Mouse (Mus musculus): ENCODE results near the gene Tcp11l2. TPM values are rescaled to one million over a fixed set of nuclear protein-coding genes. Genes with fewer than 3 reads are reported as not detected.
A peak's percentile ranks its signal among the peaks of the same experiment; 100 is the strongest.

The Tcp11l2 gene
- polyA plus RNA-seq, 1 experiment from 2014 or later: 59.9 TPM

GRCm38 (mm10) chr10:84638382-84638781 lies 62.0 kb downstream of the Tcp11l2 start:
- peaks cover 18% of the 10 kb centered on the region for H3K4me1 ChIP-seq (replicated peaks)
- WGBS (ENCODE audit: insufficient replicate concordance): 85% methylated on average over 4 of the region's 4 CpGs
- H3K36me3 ChIP-seq (replicated peaks): peaks cover 42% of the 10 kb centered on the region
- H3K4me2 ChIP-seq: no peak overlapping the region
- H3K27ac ChIP-seq (replicated peaks): no peak overlapping the region
- no peak overlapping the region for H3K9ac ChIP-seq
- no peak for ATAC-seq (ENCODE audit: insufficient read depth)
- H3K9me3 ChIP-seq (replicated peaks): no peaks in the 10 kb centered on the region
- H3K4me3 ChIP-seq (replicated peaks): no peak overlapping the region
- no peaks in the 10 kb centered on the region for H3K27me3 ChIP-seq

- H3K9me3 ChIP-seq (replicated peaks): no peaks in the 10 kb centered on the region
- H3K27me3 ChIP-seq: no peaks in the 10 kb centered on the region
- H3K27ac ChIP-seq (replicated peaks): peak overlapping the region; percentile 82
- H3K4me3 ChIP-seq (replicated peaks): peak overlapping the region; percentile 18
- H3K4me2 ChIP-seq: peak overlapping the region; percentile 25
- H3K4me1 ChIP-seq (replicated peaks): peaks cover 18% of the 10 kb centered on the region
- ATAC-seq (ENCODE audit: insufficient read depth): peak; percentile 91
- peaks cover 35% of the 10 kb centered on the region for H3K36me3 ChIP-seq (replicated peaks)
- no peak overlapping the region for H3K9ac ChIP-seq
- 22% methylated on average over 4 of the region's 4 CpGs for WGBS (ENCODE audit: insufficient replicate concordance)
Observed at GRCm38 (mm10) chr10:84639525-84640287, 63.3 kb downstream of the Tcp11l2 start.

GRCm38 (mm10) chr10:84640861-84641260 lies 64.4 kb downstream of the Tcp11l2 start:
- H3K4me2 ChIP-seq: no peak overlapping the region
- no peak overlapping the region for H3K4me3 ChIP-seq (replicated peaks)
- no peaks in the 10 kb centered on the region for H3K9me3 ChIP-seq (replicated peaks)
- H3K4me1 ChIP-seq (replicated peaks): peaks cover 18% of the 10 kb centered on the region
- H3K27ac ChIP-seq (replicated peaks): no peak overlapping the region
- H3K36me3 ChIP-seq (replicated peaks): peaks cover 30% of the 10 kb centered on the region
- no peak overlapping the region for H3K9ac ChIP-seq
- ATAC-seq (ENCODE audit: insufficient read depth): no peak
- H3K27me3 ChIP-seq: no peaks in the 10 kb centered on the region
- 82% methylated on average over 7 of the region's 7 CpGs for WGBS (ENCODE audit: insufficient replicate concordance)

- ATAC-seq (ENCODE audit: insufficient read depth): no peak
- Histone ChIP-seq H3K9me3 (replicated peaks) (no peaks in the 10 kb centered on the region), H3K4me3 (replicated peaks) (no peak overlapping the region), H3K27ac (replicated peaks) (no peak overlapping the region), H3K36me3 (replicated peaks) (peaks cover 25% of the 10 kb centered on the region), H3K9ac (no peak overlapping the region), H3K4me2 (no peak overlapping the region), H3K27me3 (no peaks in the 10 kb centered on the region), H3K4me1 (replicated peaks) (peaks cover 19% of the 10 kb centered on the region)
- 86% methylated on average over 2 of the region's 2 CpGs for WGBS (ENCODE audit: insufficient replicate concordance)
Observed at GRCm38 (mm10) chr10:84641576-84641975, 65.2 kb downstream of the Tcp11l2 start.

- Histone ChIP-seq H3K9me3 (replicated peaks) (no peaks in the 10 kb centered on the region), H3K4me1 (replicated peaks) (peaks cover 16% of the 10 kb centered on the region; the same call in 1 of the 2 replicates), H3K9ac (no peak overlapping the region), H3K4me3 (replicated peaks) (no peak overlapping the region), H3K27ac (replicated peaks) (peak overlapping the region; percentile 3; the same call in 1 of the 2 replicates), H3K36me3 (replicated peaks) (peaks cover 13% of the 10 kb centered on the region), H3K27me3 (no peaks in the 10 kb centered on the region), H3K4me2 (no peak overlapping the region)
- WGBS (ENCODE audit: insufficient replicate concordance): 76% methylated on average over 8 of the region's 8 CpGs
- ATAC-seq (ENCODE audit: insufficient read depth): no peak
Observed at GRCm38 (mm10) chr10:84645940-84646339, 69.5 kb downstream of the Tcp11l2 start.

GRCm38 (mm10) chr10:84646506-84647102 lies 70.2 kb downstream of the Tcp11l2 start:
- Histone ChIP-seq H3K36me3 (replicated peaks) (peaks cover 16% of the 10 kb centered on the region), H3K4me1 (replicated peaks) (peaks cover 16% of the 10 kb centered on the region; the same call in 1 of the 2 replicates)
- 54% methylated on average over 12 of the region's 12 CpGs for WGBS (ENCODE audit: insufficient replicate concordance)

GRCm38 (mm10) chr10:84647264-84647663 lies 70.8 kb downstream of the Tcp11l2 start:
- no peak overlapping the region for H3K4me2 ChIP-seq
- no peak overlapping the region for H3K4me3 ChIP-seq (replicated peaks)
- peaks cover 18% of the 10 kb centered on the region for H3K36me3 ChIP-seq (replicated peaks)
- no peak overlapping the region for H3K9ac ChIP-seq
- WGBS (ENCODE audit: insufficient replicate concordance): 57% methylated on average over 5 of the region's 5 CpGs
- no peaks in the 10 kb centered on the region for H3K27me3 ChIP-seq
- ATAC-seq (ENCODE audit: insufficient read depth): no peak; the same call in 1 of the 2 replicates
- no peak overlapping the region for H3K27ac ChIP-seq (replicated peaks)
- H3K9me3 ChIP-seq (replicated peaks): no peaks in the 10 kb centered on the region
- peaks cover 16% of the 10 kb centered on the region; the same call in 1 of the 2 replicates for H3K4me1 ChIP-seq (replicated peaks)

More at GRCm38 (mm10) chr10:84646506-84647102, 70.2 kb downstream of the Tcp11l2 start:
- Histone ChIP-seq H3K9me3 (replicated peaks) (no peaks in the 10 kb centered on the region), H3K4me3 (replicated peaks) (no peak overlapping the region), H3K27ac (replicated peaks) (0 out of 2 replicates have a peak overlapping the region, but pooled peaks have one; percentile 3), H3K27me3 (no peaks in the 10 kb centered on the region), H3K4me2 (no peak overlapping the region), H3K9ac (no peak overlapping the region)
- ATAC-seq (ENCODE audit: insufficient read depth): no peak

GRCm38 (mm10) chr10:84648911-84649310 lies 72.5 kb downstream of the Tcp11l2 start:
- Histone ChIP-seq H3K36me3 (replicated peaks) (peaks cover 29% of the 10 kb centered on the region), H3K9ac (no peak overlapping the region), H3K4me1 (replicated peaks) (peaks cover 16% of the 10 kb centered on the region; the same call in 1 of the 2 replicates), H3K27me3 (no peaks in the 10 kb centered on the region), H3K4me3 (replicated peaks) (no peak overlapping the region), H3K4me2 (no peak overlapping the region), H3K27ac (replicated peaks) (no peak overlapping the region), H3K9me3 (replicated peaks) (no peaks in the 10 kb centered on the region)
- no peak for ATAC-seq (ENCODE audit: insufficient read depth)
- WGBS (ENCODE audit: insufficient replicate concordance): 40% methylated on average over 4 of the region's 4 CpGs

- H3K36me3 ChIP-seq (replicated peaks): peaks cover 25% of the 10 kb centered on the region
- H3K4me3 ChIP-seq (replicated peaks): no peak overlapping the region
- H3K9ac ChIP-seq: no peak overlapping the region
- 79% methylated on average over 4 of the region's 4 CpGs for whole genome bisulfite sequencing (ENCODE audit: insufficient replicate concordance)
- no peak overlapping the region for H3K4me2 ChIP-seq
- H3K27ac ChIP-seq (replicated peaks): no peak overlapping the region
- H3K27me3 ChIP-seq: no peaks in the 10 kb centered on the region
- H3K4me1 ChIP-seq (replicated peaks): peaks cover 7% of the 10 kb centered on the region; the same call in 1 of the 2 replicates
- no peak for ATAC-seq (ENCODE audit: insufficient read depth)
- H3K9me3 ChIP-seq (replicated peaks): no peaks in the 10 kb centered on the region
Observed at GRCm38 (mm10) chr10:84654029-84654428, 77.6 kb downstream of the Tcp11l2 start.

GRCm38 (mm10) chr10:84654731-84655130 lies 78.3 kb downstream of the Tcp11l2 start:
- no peak for ATAC-seq (ENCODE audit: insufficient read depth)
- Histone ChIP-seq H3K4me2 (no peak overlapping the region), H3K4me3 (replicated peaks) (no peak overlapping the region), H3K36me3 (replicated peaks) (peaks cover 31% of the 10 kb centered on the region), H3K9ac (no peak overlapping the region), H3K4me1 (replicated peaks) (peaks cover 5% of the 10 kb centered on the region; the same call in 1 of the 2 replicates), H3K27me3 (no peaks in the 10 kb centered on the region), H3K27ac (replicated peaks) (no peak overlapping the region), H3K9me3 (replicated peaks) (no peaks in the 10 kb centered on the region)
- WGBS (ENCODE audit: insufficient replicate concordance): 65% methylated on average over 4 of the region's 4 CpGs

- Histone ChIP-seq H3K9ac (no peak overlapping the region), H3K4me3 (replicated peaks) (no peak overlapping the region), H3K4me1 (replicated peaks) (no peaks in the 10 kb centered on the region), H3K27ac (replicated peaks) (no peak overlapping the region), H3K4me2 (no peak overlapping the region), H3K27me3 (no peaks in the 10 kb centered on the region), H3K9me3 (replicated peaks) (no peaks in the 10 kb centered on the region), H3K36me3 (replicated peaks) (peaks cover 30% of the 10 kb centered on the region)
- 75% methylated on average over 4 of the region's 4 CpGs for WGBS (ENCODE audit: insufficient replicate concordance)
- no peak for ATAC-seq (ENCODE audit: insufficient read depth)
Observed at GRCm38 (mm10) chr10:84656618-84657017, 80.2 kb downstream of the Tcp11l2 start.

Data from liver, embryonic 15.5 days (tissue).